Mouse (Mus musculus) cerebellum, adult 2 months (tissue): ENCODE measurements at regions not wholly inside any gene's neighbourhood (a gene's known extent, or its start where the extent isn't known, plus 50 kb on each side); places are given as distances from the start of the nearest gene placed in this dataset.

Experiments used
- DNase-seq, 2 experiments: peaks; one replicate each; pipeline ENCODE4 v3.0.0; 2021
- H3K27ac ChIP-seq: fragments of 200-500 bp; 2 replicates; pipeline ENCODE4 v1.5.1; 2012; ENCODE audit warnings: low read length, control low read depth, inconsistent platforms; ENCODE audit not compliant: insufficient read depth
- H3K27me3 ChIP-seq: fragments of 200-500 bp; 2 replicates; pipeline ENCODE4 v1.6.1; 2012; ENCODE audit warnings: inconsistent platforms, mild to moderate bottlenecking, low read length, moderate library complexity; ENCODE audit not compliant: control insufficient read depth, insufficient read depth
- H3K4me1 ChIP-seq: fragments of 200-500 bp; 2 replicates; pipeline ENCODE4 v1.6.1; 2011; ENCODE audit warnings: low read length; ENCODE audit not compliant: control insufficient read depth, insufficient read depth
- H3K4me3 ChIP-seq: fragments of 200-500 bp; replicated peaks from 2 replicates; pipeline ENCODE3; 2011; ENCODE audit warnings: mild to moderate bottlenecking, low read depth, low read length, control low read depth; ENCODE audit not compliant: insufficient read depth
- CTCF ChIP-seq: fragments of 200-500 bp; IDR thresholded peaks from 2 replicates; pipeline ENCODE4 v1.5.1; 2011; ENCODE audit warnings: low read depth, mild to moderate bottlenecking, control low read depth, low read length, moderate library complexity, borderline replicate concordance; ENCODE audit not compliant: insufficient read depth
- POLR2A ChIP-seq: fragments of 200-500 bp; IDR thresholded peaks from 2 replicates; pipeline ENCODE4 v1.6.1; 2011; ENCODE audit warnings: low read length, control low read depth, borderline replicate concordance; ENCODE audit not compliant: insufficient read depth
- WGBS: fragments of 180-500 bp; shearing (Covaris S2); methylation state at CpG from one replicate; pipeline ENCODE4 v1.1.7; 2018; 5-methylcytosine and 5-hydroxymethylcytosine counted together

DNA sequence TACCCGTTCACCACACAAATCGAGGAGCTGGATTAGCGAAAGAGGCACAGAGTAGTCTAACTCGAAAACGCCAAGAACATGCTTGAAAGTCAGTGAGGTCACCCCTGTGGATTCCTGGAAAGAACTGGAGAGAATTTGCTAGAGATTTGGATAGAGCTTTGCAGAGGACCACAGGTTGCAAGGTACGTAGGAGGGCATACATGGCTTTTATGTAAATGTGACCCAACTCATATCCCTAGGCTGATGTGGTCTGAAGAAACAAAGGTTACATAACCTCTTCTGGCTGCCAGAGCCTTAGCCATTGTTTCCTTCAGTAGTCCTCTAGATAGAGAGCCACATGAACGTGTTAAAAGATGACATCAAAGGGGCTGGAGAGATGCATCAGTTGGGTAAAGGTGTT is 525.7 kb upstream of the Sox9 start:
- DNase-seq = no peak
- H3K27me3 ChIP-seq = no peaks in the 10 kb centered on the region
- no peak overlapping the region for H3K4me3 ChIP-seq
- no peaks in the 10 kb centered on the region for H3K4me1 ChIP-seq
- WGBS = 87% methylated on average over 7 of the region's 7 CpGs
- TF ChIP-seq CTCF = no peak
- no peak overlapping the region for H3K27ac ChIP-seq

DNA sequence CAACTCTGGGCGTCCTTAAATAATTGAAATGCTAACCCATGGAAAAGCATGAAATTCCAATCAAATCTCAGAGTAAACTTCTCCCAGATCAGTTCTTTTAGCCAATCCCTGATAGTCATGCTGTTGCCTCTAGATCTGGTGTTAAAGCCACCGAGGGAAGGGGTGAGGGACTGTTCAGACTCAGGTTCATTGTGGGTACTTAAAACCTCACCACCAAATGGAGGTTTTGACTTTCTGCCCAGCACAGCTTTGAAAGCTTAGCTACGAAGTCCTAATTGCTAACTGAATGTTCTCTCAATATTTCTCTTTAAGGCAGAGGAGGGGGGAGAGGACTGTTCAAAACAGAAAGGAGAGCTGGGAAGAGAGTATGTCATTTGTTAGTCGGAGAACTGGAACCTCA is 517.9 kb upstream of the Sox9 start:
- Histone ChIP-seq H3K27me3 (no peaks in the 10 kb centered on the region), H3K4me1 (no peaks in the 10 kb centered on the region), H3K4me3 (no peak overlapping the region), H3K27ac (no peak overlapping the region)
- WGBS = 63% methylated on average over 4 of the region's 4 CpGs
- TF ChIP-seq CTCF (no peak), POLR2A (no peak)
- no peak for DNase-seq

DNA sequence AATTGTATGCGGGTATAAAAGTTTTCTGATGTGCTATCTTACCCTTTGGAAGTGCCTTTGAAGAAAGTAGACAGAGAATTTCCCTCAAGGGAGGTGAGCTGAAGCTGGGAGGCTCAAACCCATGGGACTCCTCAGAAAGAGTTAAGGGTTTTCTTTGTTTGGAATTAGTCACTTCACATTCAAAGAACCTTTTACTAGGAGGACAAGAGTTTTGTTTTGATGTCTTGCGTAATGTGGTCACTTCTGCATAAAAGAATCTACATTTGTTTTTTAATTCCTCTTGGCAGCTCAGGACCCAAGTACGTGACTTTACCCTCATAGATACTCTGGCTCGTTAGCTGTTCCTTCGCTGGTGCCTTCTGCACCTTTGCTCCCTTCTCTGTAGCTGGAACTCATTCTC is 511.1 kb upstream of the Sox9 start:
- WGBS = 95% methylated on average over 5 of the region's 5 CpGs
- Histone ChIP-seq H3K4me1 (no peaks in the 10 kb centered on the region), H3K4me3 (no peak overlapping the region), H3K27ac (no peak overlapping the region), H3K27me3 (no peaks in the 10 kb centered on the region)
- no peak for TF ChIP-seq CTCF
- no peak for TF ChIP-seq POLR2A
- DNase-seq = no peak

DNA sequence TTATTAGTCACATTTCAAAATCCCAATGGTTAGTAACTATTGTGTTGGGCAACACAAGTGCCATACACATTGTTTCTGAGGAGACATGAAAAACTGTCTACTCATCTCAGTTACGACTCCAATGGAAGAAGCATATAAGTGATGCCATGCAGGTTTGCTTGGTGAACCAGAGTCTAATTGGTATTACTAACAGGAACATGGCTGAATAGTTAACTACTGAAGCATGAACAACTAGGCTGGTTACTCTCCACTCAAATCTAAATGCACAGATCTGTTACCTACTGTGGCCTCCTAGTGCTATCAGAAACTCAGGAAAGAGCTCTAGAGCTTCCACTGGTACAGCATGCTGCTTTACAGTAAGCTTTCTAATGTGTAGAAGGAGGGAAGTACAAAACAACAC is 503.5 kb upstream of the Sox9 start:
- 51% methylated on average over 1 of the region's 1 CpGs for WGBS
- no peak overlapping the region for H3K27ac ChIP-seq
- TF ChIP-seq CTCF (no peak), POLR2A (no peak)

DNA sequence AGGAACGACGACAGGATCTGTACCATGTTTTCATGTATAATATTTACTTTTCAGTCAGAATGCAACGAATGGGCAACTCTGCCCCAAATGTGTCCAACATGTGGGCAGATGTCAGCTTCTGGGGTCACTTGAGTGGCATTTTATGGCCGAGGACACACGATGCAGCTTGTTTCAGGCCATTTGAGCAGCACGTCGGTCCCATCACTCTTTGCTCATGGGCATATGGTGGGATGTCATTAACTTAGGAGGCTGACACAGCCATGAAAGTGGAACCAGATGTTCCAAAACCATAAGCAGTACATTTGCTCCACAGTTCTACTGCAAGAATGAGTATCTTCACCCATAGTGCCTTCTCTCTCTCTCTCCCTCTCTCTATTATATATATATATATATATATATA is 499.1 kb upstream of the Sox9 start:
- H3K27me3 ChIP-seq = no peaks in the 10 kb centered on the region
- 93% methylated on average over 7 of the region's 7 CpGs for WGBS
- no peak overlapping the region for H3K4me3 ChIP-seq
- no peak overlapping the region for H3K27ac ChIP-seq
- DNase-seq = no peak
- no peaks in the 10 kb centered on the region for H3K4me1 ChIP-seq
- TF ChIP-seq POLR2A = no peak
- no peak for TF ChIP-seq CTCF

More for the DNA sequence above, 503.5 kb upstream of the Sox9 start:
- Histone ChIP-seq H3K27me3 (no peaks in the 10 kb centered on the region), H3K4me1 (no peaks in the 10 kb centered on the region), H3K4me3 (no peak overlapping the region)
- DNase-seq = no peak

DNA sequence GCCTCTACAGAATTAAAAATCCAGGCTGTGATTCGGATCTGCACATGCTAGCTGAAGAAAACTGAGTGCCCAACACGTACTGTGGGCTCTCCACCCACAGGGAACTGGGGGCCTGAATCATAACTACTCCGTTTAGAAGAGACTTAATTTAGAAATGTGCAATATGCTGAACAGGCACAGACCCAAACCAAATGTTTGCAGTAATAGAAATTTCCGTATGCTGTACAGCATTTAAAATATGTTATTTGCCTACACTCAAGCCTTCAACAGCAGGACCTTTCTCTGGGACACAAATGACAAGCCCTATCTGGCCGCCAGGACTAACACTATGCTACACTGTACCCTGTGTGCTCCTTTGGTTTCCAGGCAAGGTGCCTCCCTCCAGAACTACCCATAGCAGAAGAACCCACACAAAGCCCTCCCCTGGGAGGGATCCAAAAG is 483.1 kb upstream of the Sox9 start:
- WGBS = 68% methylated on average over 5 of the region's 5 CpGs
- no peaks in the 10 kb centered on the region for H3K4me1 ChIP-seq
- H3K27ac ChIP-seq = no peak overlapping the region
- no peaks in the 10 kb centered on the region for H3K27me3 ChIP-seq
- no peak overlapping the region for H3K4me3 ChIP-seq
- no peak for DNase-seq
- no peak for TF ChIP-seq CTCF
- no peak for TF ChIP-seq POLR2A

DNA sequence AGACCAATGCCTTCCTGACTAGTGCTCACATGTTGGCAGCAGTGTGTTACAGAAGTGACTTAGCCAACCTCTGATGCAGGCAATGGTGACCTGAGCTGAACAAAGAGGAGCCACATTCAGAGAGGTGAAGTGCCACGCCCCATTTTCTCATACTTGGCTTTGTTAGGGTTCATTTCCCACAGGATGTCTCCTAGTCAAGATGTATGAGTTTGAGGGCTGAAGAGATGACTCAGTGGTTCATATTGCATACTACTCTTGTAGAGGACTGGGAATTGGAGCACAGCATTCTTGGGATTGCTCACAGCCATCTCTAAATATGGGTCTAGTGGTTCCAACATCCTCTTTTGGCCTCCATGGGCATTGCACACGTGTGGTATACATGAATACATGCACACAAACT is 478.9 kb upstream of the Sox9 start:
- DNase-seq = no peak
- 72% methylated on average over 2 of the region's 2 CpGs for WGBS

DNA sequence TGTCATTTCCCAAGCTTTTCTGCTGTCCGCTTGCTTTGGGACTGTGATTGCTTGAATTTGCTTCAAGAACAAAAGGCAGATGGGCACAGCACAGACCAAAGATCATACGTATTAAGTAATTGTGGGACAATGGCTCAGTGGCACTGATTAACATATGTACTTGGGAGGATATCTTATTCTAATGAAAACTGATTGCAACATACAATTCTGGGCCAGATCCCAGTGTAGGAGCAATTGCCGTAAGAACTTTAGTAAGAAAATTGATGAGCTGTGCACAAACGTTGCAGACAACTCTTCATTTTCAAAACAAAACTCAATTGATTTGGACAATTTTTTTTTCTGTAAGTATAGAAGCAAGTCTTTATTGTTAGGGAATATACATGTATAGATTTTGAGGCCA is 456.2 kb upstream of the Sox9 start:
- no peak overlapping the region for H3K27ac ChIP-seq
- no peaks in the 10 kb centered on the region for H3K4me1 ChIP-seq
- WGBS = 71% methylated on average over 4 of the region's 4 CpGs
- no peak overlapping the region for H3K4me3 ChIP-seq
- no peak for DNase-seq
- TF ChIP-seq CTCF = no peak
- no peak for TF ChIP-seq POLR2A
- no peaks in the 10 kb centered on the region for H3K27me3 ChIP-seq

More for the DNA sequence above, 478.9 kb upstream of the Sox9 start:
- TF ChIP-seq POLR2A (no peak), CTCF (no peak)
- H3K27ac ChIP-seq = no peak overlapping the region
- no peak overlapping the region for H3K4me3 ChIP-seq
- H3K4me1 ChIP-seq = no peaks in the 10 kb centered on the region
- no peaks in the 10 kb centered on the region for H3K27me3 ChIP-seq

DNA sequence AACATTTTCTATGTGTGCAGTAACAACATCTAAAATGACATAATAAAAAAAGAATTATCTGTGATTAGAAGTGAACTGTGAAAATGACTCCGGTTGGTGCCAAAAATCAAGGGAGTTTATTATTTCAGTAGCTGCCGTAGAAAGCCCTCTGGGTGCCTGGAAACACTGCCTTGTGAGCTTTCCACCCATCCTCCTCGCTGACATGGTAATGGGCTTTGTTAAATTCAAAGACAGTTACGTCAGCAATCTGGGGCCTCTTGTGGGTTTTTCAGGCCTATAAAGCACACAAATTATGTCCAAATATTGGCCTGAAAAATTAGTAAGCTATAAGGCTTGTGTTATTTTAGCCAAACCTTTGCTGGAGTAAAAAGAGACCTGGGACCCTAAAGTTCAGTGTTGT is 454.4 kb upstream of the Sox9 start:
- H3K27ac ChIP-seq = no peak overlapping the region
- TF ChIP-seq CTCF = no peak
- no peak for TF ChIP-seq POLR2A
- H3K4me3 ChIP-seq = no peak overlapping the region
- WGBS = 40% methylated on average over 4 of the region's 4 CpGs
- no peaks in the 10 kb centered on the region for H3K27me3 ChIP-seq
- DNase-seq = no peak
- no peaks in the 10 kb centered on the region for H3K4me1 ChIP-seq
